Mouse (Mus musculus) lung, postnatal 14 days (tissue): ENCODE measurements at regions not wholly inside any gene's neighbourhood (a gene's known extent, or its start where the extent isn't known, plus 50 kb on each side); places are given as distances from the start of the nearest gene placed in this dataset.

Experiments
- DNase-seq: peaks from one replicate; pipeline ENCODE4 v3.0.0; 2021

DNA sequence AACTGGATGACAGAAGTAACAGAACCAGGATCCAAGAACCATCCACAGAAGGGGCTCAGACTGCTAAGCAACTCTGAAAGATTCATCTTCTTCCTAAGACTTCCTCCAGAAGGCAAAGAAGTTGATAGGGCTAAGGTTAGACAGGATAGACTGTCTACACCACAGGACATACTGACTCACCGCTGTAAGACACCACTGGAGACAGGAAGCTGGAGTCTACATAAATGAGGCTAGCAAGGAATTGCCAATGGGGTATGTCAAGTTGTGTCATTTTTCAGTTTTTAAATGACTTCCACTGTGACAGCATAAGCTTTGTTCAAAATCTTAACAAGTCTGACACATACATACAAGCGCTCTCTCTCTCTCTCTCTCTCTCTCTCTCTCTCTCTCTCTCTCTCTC is 645.4 kb upstream of the Gm10131 start:
- no peak for DNase-seq

DNA sequence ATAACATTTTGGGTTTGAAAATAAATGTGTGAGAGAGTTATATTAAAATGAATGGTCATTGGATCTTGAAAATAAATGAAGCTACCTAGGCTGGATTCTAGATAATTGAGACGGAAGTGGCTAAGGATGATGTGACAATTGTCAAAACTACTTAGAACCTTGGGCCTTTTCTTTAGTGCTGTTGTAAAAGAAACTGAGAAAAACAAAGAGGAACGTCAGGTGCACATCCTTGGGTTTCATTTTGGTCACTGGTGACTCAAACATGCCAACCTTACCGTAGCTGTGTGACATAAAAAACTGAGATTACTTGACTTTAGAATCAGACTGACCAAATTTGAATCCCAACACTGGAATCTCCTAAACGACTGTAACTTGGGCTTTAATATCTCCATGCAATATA is 644.6 kb upstream of the Gm10131 start:
- no peak for DNase-seq

DNA sequence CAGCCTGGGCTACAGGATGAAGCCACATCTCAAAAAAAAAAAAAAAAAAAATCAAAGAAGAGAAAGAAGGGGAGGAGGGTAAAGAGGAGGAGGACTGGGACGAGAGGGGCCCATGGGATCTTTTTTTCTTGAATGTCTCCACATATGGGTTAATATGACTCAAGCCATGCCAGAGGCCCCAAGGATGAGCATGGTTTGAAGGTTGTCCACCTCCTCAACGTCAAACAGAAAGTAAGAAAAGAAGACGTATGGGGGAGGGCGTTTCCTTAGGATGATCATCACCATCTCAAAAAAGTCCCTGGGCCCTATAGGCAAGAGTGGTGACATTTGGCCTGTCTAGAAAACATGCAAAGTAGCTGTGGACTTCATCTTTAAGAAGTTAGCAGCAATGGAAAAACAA is 643.9 kb upstream of the Gm10131 start:
- DNase-seq: no peak

DNA sequence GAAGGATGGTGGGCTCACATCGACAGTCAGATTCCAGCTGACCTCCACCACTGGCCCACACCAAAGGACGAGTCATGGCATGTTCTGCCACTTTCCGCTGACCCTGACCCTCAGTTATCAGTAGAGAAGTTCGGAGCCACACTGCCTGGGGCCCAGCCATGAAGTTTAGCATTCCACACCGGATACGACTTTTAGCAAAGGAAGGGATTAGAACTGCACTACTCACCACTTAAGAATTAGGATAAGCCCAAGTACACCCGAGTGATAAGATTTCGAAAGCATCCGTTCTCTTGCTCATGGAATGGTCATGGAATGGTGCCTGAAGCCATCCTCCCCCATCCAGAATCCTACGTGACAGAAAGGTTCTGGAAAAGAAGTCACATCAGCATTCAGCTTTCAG is 641.5 kb upstream of the Gm10131 start:
- DNase-seq: no peak

DNA sequence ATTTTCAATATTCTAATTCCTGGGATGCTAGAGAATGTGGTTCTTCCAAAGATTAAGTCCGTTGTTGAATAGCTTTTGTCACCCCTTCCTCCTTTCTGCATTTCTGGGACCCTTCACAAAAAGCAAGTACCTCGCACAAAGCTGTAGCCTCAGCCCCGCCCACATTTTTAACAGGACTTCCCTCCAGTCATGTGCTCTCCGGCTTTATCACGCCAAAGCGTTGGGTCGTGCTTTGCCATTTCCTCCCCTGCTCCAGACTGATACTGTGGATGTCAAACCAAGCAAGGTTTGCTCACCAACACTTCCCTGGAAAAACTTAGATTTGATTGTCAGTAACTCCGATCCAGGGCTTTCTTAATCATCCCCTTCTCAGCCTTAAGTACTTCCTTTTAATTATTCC is 637.0 kb upstream of the Gm10131 start:
- no peak for DNase-seq

DNA sequence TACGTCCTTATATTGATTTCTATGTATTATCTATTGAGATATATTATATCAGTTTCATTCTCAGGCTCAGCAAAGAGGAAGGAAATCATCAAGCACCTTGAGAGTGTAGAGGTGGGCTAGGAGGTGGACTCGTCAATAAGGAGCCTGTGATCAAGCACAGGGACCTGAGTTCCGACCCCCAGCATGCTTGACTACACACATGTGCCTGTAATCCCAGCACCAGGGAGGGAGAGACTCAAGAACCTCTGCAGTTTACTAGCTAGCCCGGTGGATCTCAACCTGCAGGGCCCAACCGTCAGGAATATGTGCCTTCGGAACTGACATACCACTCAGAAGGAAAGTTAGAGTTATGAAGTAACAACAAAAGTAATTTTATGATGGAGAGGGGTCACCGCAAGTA is 634.2 kb upstream of the Gm10131 start:
- no peak for DNase-seq

DNA sequence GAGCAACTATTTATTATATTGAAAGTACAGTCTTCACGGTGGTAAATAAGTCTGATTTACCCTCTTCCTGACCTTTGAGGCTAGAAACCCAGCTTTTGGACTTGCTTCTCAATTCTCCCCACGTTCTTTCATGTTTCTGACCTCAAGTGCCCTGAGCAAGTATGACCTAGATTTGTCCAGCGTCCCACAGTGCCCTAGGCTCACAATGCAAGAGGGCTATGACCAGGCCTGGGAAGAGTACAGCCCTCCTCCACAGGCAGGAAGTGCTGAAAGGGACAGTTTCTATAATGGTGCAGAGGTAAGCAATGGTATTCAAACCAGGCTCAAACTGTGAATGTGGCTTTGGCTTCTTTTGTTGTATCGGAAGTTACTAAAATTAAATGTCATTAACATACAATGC is 633.1 kb upstream of the Gm10131 start:
- no peak for DNase-seq

DNA sequence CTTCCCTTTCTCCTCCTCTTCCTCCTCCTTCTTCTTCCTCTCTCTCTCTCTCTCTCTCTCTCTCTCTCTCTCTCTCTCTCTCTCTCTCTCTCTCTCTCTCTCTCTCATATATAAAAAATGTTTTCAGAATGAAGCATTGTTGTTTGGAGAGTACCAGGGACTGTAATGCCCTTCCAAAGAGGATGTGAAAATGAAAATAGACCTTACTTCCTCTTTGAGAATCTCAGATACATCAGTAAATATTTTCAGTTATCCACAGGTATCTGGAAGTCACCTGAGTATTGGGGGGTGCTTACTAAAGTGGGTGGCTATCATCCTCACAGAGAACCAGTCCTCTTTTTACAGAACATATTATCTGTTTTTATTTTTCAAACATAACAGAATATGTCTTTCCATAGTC is 632.6 kb upstream of the Gm10131 start:
- DNase-seq: no peak

DNA sequence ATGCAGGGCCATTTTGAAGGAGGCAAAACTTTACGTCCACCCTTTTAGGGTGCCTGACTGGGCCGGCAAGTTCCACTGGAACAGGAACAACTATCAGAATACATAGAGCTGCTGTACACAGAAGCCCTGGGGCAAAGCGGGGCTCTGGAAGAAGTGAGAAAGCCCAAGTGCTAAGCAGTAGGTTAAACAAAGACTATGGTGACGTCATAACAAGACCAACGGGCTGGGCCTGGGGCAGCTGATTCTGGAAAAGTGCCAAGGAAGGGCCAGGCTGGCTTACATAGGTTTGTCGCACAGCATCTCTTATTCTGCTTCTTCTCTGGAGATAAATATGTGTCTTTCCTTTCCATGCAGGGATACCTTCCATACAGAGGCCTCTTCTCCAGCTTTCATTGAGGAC is 631.6 kb upstream of the Gm10131 start:
- no peak for DNase-seq

DNA sequence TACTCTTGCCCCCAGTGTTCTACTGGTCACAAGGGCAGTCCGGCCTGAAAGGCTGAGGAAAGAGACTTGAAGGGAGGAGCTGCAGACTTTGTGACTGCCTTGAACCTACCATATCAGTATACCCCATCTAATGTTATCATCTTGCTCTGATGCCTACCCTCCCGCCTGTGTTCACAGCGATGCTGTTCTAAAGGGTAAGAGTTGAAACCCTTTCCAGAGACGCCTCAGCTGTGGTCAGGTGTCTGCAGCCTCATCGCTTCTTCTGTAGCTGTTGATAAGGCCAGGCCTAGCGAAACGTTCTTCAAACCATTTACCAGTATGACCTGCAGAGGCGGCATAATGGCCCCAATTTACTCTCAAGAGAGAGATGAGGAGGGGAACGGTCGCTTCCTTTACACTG is 629.3 kb upstream of the Gm10131 start:
- DNase-seq: no peak

DNA sequence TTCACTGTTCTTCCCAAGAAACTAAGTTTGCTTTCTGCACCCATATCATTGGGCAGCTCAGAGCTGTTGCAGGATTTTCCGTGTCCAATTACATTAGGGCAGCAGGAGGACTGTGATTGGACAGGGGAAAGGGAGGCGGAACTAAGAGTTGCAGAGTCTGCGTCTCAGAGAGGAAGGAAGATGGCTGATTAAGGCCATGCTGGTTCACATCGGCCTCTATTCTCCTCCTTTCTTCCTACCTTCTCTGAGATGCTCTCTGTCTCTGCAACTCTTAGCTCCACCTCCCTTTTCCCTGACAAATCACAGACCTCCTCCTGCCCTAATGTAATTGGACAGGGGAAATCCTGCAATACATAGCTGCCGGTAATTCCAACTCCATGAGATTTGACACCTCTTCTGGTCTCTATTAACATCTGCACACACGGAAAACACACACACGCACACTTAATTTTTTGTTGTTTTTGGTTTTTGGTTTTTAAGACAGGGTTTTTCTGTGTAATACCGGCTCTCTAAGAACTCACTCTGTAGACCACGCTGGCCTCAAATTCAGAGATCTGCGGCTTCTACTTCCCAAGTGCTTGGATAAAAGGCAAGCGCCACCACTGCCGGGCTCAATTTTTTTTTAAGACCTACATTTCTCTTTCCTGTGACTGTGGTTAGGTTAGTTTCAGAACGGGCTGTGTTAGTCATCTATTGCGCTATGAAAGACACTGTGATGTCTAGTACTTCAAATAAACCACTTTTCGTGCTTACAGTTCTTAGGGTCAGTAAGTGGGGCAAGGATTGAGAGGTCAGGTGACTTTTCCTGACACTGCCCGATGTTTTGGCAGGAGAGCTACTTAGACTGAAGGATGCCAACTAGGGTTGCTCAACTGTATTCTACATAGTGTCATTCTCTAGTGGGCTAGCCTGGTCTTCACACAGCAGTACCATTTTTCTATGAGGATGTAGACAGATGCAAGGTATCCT is 628.6 kb upstream of the Gm10131 start:
- no peak for DNase-seq

DNA sequence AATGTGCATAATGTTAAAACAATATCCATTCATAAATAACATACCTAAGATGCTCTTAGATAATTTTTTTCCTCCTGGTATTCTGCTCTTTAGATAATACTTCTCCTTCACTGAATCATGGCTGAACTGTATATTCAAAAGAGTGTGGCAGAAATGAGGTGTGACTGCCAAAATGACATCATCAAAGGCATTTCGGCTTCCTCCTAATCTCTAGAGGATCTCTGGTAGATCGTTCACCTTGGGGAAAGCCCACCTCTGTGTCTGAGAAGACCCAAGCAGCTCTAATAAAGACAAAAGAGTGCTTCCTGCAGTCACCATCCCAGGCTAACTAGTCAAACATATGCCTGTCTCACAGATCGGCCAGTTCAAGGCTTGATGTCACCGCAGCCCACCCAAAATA is 624.7 kb upstream of the Gm10131 start:
- no peak for DNase-seq

DNA sequence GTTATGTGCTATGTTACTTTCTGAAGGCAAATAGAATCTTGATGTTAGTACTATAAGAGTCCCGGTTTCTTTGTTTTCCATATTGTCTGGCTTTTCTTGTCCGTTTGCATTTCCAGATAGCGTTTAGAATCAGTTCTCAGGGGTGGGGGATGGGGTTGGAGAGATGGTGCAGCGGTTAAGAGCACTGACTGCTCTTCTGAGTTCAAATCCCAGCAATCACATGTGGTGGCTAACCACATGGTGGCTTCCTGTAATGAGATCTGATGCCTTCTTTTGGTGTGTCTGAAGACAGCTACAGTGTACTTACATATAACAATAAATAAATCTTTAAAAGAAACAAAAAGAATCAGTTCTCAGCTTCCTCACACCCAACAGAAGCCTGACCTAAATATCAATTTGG is 623.5 kb upstream of the Gm10131 start:
- DNase-seq: no peak

DNA sequence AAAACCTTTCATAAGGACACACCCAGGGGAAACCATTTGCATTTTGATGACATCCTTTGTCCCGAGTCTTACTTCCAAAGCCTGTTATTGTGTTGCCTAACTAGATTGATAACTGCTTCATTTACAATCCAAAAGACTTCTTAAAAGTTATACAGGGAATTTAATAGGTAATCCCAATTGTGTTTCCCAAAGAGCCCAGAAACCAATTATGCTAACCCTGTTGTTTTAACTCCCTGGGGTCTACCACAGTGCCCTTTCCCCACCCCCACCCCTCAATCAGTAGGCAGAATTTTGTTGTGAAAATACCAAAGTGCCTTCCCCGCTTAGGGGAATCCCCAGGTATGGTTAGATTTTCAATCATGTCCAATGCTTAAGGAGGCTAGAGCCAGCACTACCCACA is 621.3 kb upstream of the Gm10131 start:
- no peak for DNase-seq

DNA sequence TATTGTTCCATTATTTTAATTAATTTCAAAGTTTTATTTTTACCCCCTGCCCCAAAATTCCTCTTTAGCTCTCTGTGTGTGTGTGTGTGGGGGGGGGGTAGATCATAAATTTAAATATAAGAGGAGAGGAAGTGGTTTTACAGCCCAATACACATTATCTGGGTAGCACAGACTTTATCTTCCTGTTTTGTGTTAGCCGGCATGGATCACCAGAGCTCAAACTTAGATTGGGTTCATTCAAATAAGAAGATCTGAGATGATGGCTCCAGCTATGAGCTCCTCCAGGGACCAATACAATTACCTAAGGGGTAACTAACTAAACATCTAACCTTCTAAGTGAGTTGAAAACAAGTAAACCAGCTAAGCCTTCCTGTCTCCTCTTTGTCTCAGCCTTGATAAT is 620.8 kb upstream of the Gm10131 start:
- no peak for DNase-seq

DNA sequence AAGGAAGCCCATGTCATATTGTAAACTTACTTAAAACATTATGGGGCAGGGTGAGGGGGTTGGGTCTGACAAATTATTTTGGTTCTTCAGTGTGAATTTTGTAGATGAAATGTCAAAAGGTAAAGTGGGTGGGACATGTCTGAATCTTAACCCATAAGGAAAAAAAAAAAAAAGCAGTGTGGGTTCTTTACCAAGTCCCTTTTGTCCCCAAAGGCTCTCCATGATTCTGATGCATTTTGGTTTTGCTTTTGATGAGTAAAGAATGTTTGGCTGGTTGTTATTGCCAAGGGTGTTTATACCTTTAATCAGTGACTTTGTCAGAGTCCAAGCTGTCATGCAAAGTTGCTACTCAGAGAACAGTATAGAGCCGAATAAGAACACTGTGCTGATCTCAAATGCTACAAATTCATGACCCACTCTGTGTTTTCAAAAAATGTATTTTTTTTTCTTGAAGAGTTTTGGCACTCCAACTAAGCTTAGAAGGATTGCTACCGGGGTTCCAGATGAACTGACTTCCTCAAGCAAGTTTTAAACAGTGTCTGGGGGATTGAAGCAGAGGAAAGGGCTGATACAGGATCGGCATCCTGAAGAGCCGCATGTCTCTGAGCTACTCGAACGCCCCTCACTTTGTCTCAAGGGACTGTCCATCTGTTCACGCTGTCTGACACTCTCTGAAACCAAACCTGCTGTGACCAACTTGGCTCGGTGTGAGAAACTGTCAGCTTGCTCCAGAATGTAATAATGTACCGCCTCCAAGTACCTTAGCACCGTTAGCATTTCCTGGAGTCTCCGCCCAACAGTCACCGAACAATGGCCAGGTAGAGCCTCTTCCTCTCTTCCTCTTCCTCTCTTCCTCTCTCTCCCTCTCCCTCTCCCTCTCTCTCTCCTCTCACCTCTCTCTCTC is 619.8 kb upstream of the Gm10131 start:
- DNase-seq: no peak

DNA sequence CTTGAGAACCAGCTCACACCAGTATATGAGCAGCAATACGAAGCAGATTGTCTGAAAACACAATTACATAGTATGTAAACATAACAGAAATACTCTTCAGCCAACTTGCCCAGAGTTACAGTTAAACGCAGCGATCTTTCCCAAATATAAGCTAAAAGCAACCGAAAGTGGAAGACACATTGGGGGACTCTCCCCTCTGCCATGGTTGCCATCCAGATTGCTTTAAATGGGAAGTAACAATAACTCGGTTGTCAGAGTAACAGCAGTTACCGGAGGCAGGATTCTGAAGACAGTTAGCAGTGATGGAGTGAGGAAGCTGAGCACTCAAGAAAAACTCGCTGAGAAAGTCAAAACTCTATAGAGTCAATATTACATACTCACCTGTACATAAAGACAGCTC is 618.0 kb upstream of the Gm10131 start:
- DNase-seq: no peak

DNA sequence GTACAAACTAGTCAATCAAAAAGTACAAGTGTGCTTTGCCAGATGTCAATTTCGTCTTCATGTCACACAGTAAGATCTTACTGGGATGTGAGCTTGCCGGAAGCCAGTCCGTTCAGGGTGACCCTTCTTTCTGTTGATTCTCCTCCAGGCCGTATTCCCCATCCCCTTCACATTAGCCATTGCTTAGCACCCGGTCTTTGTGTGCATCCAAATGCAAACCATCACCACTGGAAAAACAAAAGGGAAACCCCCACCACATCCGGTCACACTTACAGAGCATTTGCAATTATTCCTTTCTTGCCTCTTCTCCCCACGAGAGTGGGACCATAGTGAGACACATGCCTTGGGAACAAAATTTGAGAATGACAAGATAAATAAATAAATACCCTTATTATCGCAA is 616.2 kb upstream of the Gm10131 start:
- DNase-seq: no peak

DNA sequence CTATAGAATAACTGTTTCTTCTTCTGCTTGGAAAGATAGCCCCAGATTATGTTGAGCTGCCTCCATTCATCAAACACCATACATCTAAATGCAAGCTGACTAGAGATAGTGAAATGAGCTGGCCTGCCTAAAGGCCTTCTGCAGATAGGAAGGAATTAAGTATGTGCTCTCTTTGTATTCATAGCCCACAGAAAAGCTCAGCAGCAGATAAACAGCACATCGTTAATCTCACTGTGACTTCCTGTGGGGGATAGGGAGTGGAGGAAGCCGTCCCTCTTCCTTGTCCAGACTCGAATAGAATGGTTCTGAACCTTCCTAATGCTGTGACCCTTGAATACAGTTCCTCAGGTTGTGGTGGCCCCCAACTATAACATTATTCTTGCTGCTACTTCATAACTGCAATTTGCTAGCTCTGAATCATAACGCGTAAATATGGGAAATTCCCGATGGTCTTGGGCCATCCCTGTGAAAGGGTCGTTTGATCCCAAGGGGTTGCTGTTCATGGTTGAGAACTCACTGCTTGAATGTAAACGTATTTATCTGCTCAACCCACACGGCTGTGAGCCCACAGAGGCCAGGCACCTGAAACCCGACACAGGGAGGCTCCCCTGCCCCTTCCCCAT is 614.7 kb upstream of the Gm10131 start:
- no peak for DNase-seq

DNA sequence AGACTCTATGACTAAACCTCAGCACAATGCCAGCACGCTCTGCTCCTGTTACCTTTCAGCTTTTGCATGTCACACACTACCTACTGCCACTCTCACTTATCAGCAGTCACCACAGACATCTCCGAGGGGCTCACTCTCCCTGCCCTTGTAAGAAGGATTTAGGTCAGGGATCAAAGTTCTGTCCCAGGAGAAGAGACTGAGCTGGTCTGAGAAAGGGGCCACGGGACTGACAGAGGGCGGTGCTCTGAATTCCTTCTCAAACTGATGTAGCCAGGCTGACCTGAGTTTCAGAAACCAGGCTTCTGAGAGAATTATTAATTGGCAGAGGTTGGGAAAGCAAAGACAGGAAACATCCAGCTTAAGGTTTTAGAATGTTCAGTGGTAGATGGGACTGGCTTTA is 614.0 kb upstream of the Gm10131 start:
- DNase-seq: no peak

DNA sequence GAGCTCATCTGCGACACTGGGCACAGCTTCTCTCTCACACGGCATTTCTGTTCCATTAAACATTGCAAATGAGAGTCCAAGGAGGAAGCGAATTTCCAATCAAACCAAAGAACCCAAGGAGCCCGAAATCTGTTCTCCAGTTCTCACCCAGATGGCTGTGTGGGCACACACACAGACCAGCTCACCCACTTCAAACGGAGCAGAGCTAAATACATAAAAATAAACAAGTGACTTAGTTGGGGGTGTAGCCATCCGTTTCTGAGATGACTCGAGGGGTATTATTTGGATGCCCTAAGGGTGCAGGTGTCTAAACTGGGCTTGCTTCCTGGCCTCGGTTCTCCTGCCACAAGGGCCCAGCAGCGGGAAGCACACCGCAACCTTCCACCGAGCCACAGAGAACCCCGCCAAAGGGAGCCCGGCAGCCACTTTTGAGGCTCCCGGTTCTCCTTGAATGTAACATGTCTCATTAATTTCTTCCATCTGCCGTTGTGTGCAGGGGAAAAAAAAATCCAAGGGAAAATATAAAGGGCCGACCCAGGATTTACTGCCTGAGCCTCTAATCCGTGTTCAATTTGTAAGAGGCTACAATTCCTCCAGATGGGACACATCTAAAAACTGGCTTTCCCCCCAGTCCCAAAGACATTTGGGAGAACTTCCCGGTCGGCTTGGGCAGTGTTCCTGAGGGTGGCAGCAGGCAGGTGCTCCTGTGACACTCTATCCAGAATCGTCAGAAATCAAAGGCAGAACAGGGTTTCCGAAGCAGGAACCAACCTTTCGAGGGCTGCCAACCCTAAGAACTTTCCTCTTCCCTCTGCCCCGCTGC is 598.6 kb upstream of the Gm10131 start:
- DNase-seq: no peak

DNA sequence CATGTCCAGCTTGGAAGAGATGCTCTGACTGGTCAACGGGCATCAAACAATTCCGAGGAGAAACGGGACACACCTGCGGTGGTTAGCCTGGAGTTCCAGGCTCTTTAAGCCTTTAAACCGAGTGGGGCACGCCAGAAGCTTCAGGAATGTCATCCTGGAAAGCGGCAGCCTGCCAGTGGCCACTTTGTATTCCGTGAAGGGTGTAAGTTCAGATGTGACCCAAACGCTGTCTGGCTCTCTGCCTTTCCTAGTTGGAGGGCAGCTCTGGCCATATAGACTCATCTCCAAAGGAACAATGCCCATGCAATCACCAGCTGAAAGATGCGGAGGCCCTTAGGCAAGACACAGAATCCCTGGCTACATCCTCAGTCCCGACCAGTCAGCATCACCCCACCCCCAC is 597.8 kb upstream of the Gm10131 start:
- peak; percentile 22 for DNase-seq

DNA sequence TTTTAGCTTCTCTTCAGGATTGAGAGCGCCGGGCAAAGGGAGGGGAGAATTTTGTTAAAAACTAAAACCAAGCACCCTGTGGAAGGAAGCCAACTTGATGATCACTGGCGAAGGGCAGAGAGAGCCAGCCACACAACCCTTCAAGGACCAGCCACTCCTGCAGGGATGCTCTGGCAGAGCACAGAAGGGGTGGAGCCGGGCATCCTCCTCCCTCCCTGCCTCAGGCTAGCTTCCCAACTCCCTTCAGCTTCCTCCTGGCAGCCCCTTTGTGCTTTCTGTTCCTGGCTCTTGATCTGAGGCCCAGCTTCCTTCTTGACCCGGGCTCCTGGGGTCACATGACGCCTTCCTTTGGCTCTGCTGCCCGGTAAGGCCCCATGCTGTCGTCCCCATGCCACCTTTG is 591.8 kb upstream of the Gm10131 start:
- DNase-seq: no peak
